Mouse (Mus musculus): ENCODE results near the gene Dnm1.
A peak's percentile ranks its signal among the peaks of the same experiment; 100 is the strongest.

Gene Dnm1

DNA sequence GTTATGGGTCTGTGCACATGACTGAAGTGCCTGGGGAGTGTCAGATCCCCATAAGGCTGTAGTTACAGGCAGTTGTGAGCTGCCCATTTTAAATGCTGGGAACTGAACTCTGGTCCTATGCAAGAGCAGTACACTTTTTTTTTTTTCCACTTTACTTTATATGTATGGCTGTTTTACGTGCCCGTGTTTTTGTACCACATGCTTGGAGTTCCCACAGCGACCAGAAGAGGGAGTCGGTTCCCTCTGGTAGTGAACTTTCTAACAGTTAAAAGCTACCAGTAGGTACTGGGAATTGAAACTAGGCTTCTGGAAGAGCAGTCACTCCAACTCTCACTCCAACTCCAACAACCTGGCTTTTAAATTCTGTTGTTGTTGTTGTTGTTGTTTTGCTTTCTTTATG lies 92.5 kb downstream of the Dnm1 start:
- DNase-seq: peak; percentile 51 to 59

DNA sequence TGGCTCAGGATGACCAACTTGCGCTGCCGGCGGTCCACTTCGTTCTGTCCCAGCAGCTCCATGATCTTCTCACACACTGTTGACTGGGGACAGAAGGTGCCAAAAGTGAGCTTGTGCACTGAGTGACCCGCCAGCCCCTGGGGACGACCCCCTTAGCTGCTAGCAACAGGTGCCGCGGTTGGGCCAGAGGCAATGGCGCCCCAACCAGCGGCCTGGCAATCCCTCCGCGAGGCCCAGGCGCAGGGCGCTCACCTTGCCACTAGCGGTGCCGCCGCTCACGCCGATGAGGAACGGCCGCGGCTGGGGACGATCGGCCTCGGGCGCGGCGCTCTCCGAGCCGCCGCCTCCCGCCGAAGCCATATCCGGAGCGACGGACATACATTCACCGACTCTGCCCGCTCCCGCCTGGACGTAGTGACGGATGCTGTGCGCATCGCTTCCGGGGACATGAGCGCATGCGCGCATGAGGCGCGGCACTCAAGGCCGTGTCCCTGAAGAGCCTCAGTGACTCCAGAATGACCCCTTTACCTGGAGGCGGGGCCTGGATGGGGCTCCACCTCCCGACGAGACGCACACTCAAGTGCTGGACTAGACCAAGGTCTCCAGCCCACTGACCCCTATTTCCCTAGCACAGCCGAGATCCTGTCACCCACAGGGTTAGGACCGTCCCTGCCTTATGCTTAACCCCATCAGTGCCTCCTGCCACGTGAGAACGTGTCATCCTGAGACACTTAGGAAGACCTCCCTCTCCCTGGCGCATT lies 93.3 kb downstream of the Dnm1 start, which contains the start of gene Uck1:
Gene Uck1, minus strand, starts transcription at position 503 of the 761 bp plus-strand sequence.
- DNase-seq: peak; percentile 90 to 92

DNA sequence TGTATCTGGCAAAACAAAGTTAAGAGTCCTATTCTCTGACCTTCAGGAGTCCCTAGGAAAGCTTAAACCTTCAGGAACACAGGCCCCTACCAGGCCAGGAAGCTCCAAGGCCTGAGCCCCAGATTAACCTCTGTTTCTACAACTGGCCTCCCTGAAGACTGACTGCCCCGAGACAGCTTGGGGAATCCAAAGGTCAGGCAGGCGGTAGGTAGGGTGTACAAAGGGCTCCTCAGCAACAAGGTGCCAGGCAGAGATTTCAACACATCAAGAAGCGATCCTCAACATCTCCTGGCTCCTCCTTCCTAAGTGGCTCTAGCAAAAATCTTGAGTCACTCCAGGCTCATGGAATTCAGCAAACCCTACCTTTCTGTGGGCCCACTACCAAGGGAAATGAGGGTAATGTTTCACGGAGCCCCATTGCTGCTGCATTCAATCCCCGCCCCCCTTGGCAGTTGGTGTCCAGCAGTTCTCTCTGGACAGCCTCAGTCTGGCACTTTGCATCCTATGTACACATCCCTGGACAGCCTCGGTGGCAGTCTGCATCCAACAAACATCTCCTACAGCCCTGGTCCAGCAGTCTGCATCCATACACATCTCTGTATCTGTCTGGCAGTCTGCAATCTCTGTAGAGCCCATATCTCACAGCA lies 94.1 kb downstream of the Dnm1 start:
- no peak for DNase-seq

Data from cerebellum, postnatal 36 days (tissue).